Mouse (Mus musculus) left cerebral cortex, postnatal 36 days (tissue): ENCODE data around the gene E130208F15Rik. TPM values are rescaled to one million over a fixed set of nuclear protein-coding genes. Genes with fewer than 3 reads are reported as not detected.

Experiments
- DNase-seq, 2 experiments: peaks; one replicate each; pipeline ENCODE4 v3.0.0; 2021 to 2022; ENCODE audit warnings: low spot score in 2 of 2, mixed read lengths in 1 of 2
- intact Hi-C: fragments of 180-260 bp; cut with DNase I; formaldehyde crosslinking; loops from one replicate; pipeline ENCODE4 v1.15.1; 2025
- total RNA-seq, 2 experiments: library from RNA; stranded (reverse); gene quantifications; 2 replicates each; pipeline ENCODE4 v1.2.3; 2021

E130208F15Rik gene
- total RNA-seq: under 1 TPM; 0.52 to 0.54 TPM

- intact Hi-C loops: no loop called here
Observed at GRCm38 (mm10) chr7:30321539-30322284, at the start of gene E130208F15Rik. TSS of gene E130208F15Rik (plus strand) at chr7:30321740.

GRCm38 (mm10) chr7:30274383-30274782 is 47.2 kb upstream of the E130208F15Rik start:
- DNase-seq: no peak
- intact Hi-C loops: no loop called here

More at GRCm38 (mm10) chr7:30321539-30322284, at the start of gene E130208F15Rik:
- DNase-seq: peak; percentile 61 to 66

- intact Hi-C loops: no loop called here
- no peak for DNase-seq
Observed at GRCm38 (mm10) chr7:30278911-30279310, 42.6 kb upstream of the E130208F15Rik start.

GRCm38 (mm10) chr7:30279536-30279935 is 42.0 kb upstream of the E130208F15Rik start:
- DNase-seq: no peak
- intact Hi-C loops: no loop called here

- DNase-seq: peak; percentile 87 to 90
- intact Hi-C loops: loop anchor here (5.0 kb wide), 1 partner anchor 48 kb away; the partner anchor contains the start of genes Polr2i and Tbcb
Observed at GRCm38 (mm10) chr7:30279951-30280669, 41.4 kb upstream of the E130208F15Rik start, which contains the start of the genes Thap8 and Wdr62. TSS of gene Thap8 (plus strand) at chr7:30280094. TSS of gene Wdr62 (minus strand) at chr7:30280419.

- intact Hi-C loops: loop anchor here (5.0 kb wide), 1 partner anchor 48 kb away; the partner anchor contains the start of genes Polr2i and Tbcb
- DNase-seq: peak; percentile 85 to 86
Observed at GRCm38 (mm10) chr7:30280670-30281138, 40.8 kb upstream of the E130208F15Rik start.

- DNase-seq: no peak
- intact Hi-C loops: loop anchor here (5.0 kb wide), 1 partner anchor 49 kb away; the partner anchor contains the start of genes Polr2i and Tbcb
Observed at GRCm38 (mm10) chr7:30281522-30281921, 40.0 kb upstream of the E130208F15Rik start.

GRCm38 (mm10) chr7:30282740-30283139 is 38.8 kb upstream of the E130208F15Rik start:
- no peak for DNase-seq
- intact Hi-C loops: loop anchor here (5.0 kb wide), 1 partner anchor 50 kb away; the partner anchor contains the start of genes Polr2i and Tbcb

- DNase-seq: no peak
- intact Hi-C loops: no loop called here
Observed at GRCm38 (mm10) chr7:30286701-30287410, 34.7 kb upstream of the E130208F15Rik start.

GRCm38 (mm10) chr7:30288046-30288445 is 33.5 kb upstream of the E130208F15Rik start:
- DNase-seq: no peak
- intact Hi-C loops: no loop called here

GRCm38 (mm10) chr7:30289071-30289713 is 32.3 kb upstream of the E130208F15Rik start:
- intact Hi-C loops: no loop called here

GRCm38 (mm10) chr7:30289714-30290399 is 31.7 kb upstream of the E130208F15Rik start:
- intact Hi-C loops: no loop called here
- DNase-seq: peak in 1 of 2 experiments; percentile 16

More at GRCm38 (mm10) chr7:30289071-30289713, 32.3 kb upstream of the E130208F15Rik start:
- DNase-seq: no peak

- DNase-seq: peak; percentile 90 to 92
- intact Hi-C loops: no loop called here
Observed at GRCm38 (mm10) chr7:30291215-30292131, 30.1 kb upstream of the E130208F15Rik start, which contains the start of gene Clip3. TSS of gene Clip3 (plus strand) at chr7:30291728.

GRCm38 (mm10) chr7:30293795-30294194 is 27.7 kb upstream of the E130208F15Rik start:
- peak; percentile 43 to 46 for DNase-seq
- intact Hi-C loops: no loop called here

- intact Hi-C loops: no loop called here
- no peak for DNase-seq
Observed at GRCm38 (mm10) chr7:30294296-30294695, 27.2 kb upstream of the E130208F15Rik start.

GRCm38 (mm10) chr7:30295103-30295502 is 26.4 kb upstream of the E130208F15Rik start:
- peak in 1 of 2 experiments; percentile 42 for DNase-seq
- intact Hi-C loops: no loop called here

- DNase-seq: no peak
- intact Hi-C loops: no loop called here
Observed at GRCm38 (mm10) chr7:30296816-30297215, 24.7 kb upstream of the E130208F15Rik start.
